Mouse (Mus musculus): ENCODE measurements around the gene Pla2g2c.

Pla2g2c gene

GRCm38 (mm10) chr4:138709246-138709645 lies 15.3 kb upstream of the Pla2g2c start:
- in situ Hi-C loops (cut with MboI): loop anchor here (10.0 kb wide), 1 partner anchor 264 kb away; no protein-coding TSS in a partner anchor

- in situ Hi-C loops (cut with MboI): loop anchor here (10.0 kb wide), 1 partner anchor 265 kb away; no protein-coding TSS in a partner anchor
Observed at GRCm38 (mm10) chr4:138709944-138710343, 14.6 kb upstream of the Pla2g2c start.

- in situ Hi-C loops (cut with MboI): no loop called here
Observed at GRCm38 (mm10) chr4:138710633-138711032, 14.0 kb upstream of the Pla2g2c start.

- in situ Hi-C loops (cut with MboI): no loop called here
Observed at GRCm38 (mm10) chr4:138711051-138711820, 13.4 kb upstream of the Pla2g2c start.

GRCm38 (mm10) chr4:138712096-138712495 lies 12.5 kb upstream of the Pla2g2c start:
- in situ Hi-C loops (cut with MboI): no loop called here

GRCm38 (mm10) chr4:138712621-138713020 lies 12.0 kb upstream of the Pla2g2c start:
- in situ Hi-C loops (cut with MboI): no loop called here

GRCm38 (mm10) chr4:138714186-138714585 lies 10.4 kb upstream of the Pla2g2c start:
- in situ Hi-C loops (cut with MboI): no loop called here

GRCm38 (mm10) chr4:138716697-138717096 lies 7.9 kb upstream of the Pla2g2c start:
- in situ Hi-C loops (cut with MboI): no loop called here

GRCm38 (mm10) chr4:138718586-138719263 lies 5.9 kb upstream of the Pla2g2c start:
- in situ Hi-C loops (cut with MboI): no loop called here

GRCm38 (mm10) chr4:138719264-138719596 lies 5.4 kb upstream of the Pla2g2c start:
- in situ Hi-C loops (cut with MboI): no loop called here

- in situ Hi-C loops (cut with MboI): no loop called here
Observed at GRCm38 (mm10) chr4:138723493-138724281, 905 bp upstream of the Pla2g2c start.

- in situ Hi-C loops (cut with MboI): no loop called here
Observed at GRCm38 (mm10) chr4:138725127-138725461, 502 bp downstream of the Pla2g2c start.

- in situ Hi-C loops (cut with MboI): no loop called here
Observed at GRCm38 (mm10) chr4:138725751-138726150, 1.2 kb downstream of the Pla2g2c start.

- in situ Hi-C loops (cut with MboI): no loop called here
Observed at GRCm38 (mm10) chr4:138729018-138729703, 4.6 kb downstream of the Pla2g2c start.

- in situ Hi-C loops (cut with MboI): no loop called here
Observed at GRCm38 (mm10) chr4:138734105-138734504, 9.5 kb downstream of the Pla2g2c start.

GRCm38 (mm10) chr4:138734863-138735262 lies 10.3 kb downstream of the Pla2g2c start:
- in situ Hi-C loops (cut with MboI): no loop called here

- in situ Hi-C loops (cut with MboI): no loop called here
Observed at GRCm38 (mm10) chr4:138737031-138737430, 12.4 kb downstream of the Pla2g2c start, which contains the start of gene Ubxn10. Gene Ubxn10, minus strand, starts transcription at chr4:138737167.

- in situ Hi-C loops (cut with MboI): no loop called here
Observed at GRCm38 (mm10) chr4:138739136-138739851, 14.7 kb downstream of the Pla2g2c start.

GRCm38 (mm10) chr4:138745884-138746283 lies 21.3 kb downstream of the Pla2g2c start:
- in situ Hi-C loops (cut with MboI): no loop called here

- in situ Hi-C loops (cut with MboI): no loop called here
Observed at GRCm38 (mm10) chr4:138746866-138747265, 22.3 kb downstream of the Pla2g2c start.

- in situ Hi-C loops (cut with MboI): no loop called here
Observed at GRCm38 (mm10) chr4:138747851-138748250, 23.3 kb downstream of the Pla2g2c start.
